Mouse (Mus musculus): Measurements from ENCODE around the gene Usp22.
"Not testable (repeated sequence)": the region's sequence is repeated elsewhere in the genome, so short reads cannot be mapped to it uniquely, and the experiment has no call there.

The Usp22 gene

GRCm38 (mm10) chr11:61174821-61175658 lies at the start of gene Usp22:
Gene Usp22, minus strand, starts transcription at chr11:61175055.
- DNase-seq (ENCODE audit: low spot score in 2 of 2): peak; percentile 98

- DNase-seq (ENCODE audit: low spot score in 2 of 2): no peak
These were observed 49.4 kb upstream of the Usp22 start for GRCm38 (mm10) chr11:61224234-61224744.

- DNase-seq (ENCODE audit: low spot score in 2 of 2): no peak
These were observed 48.3 kb upstream of the Usp22 start for GRCm38 (mm10) chr11:61222971-61223745.

- DNase-seq (ENCODE audit: low spot score in 2 of 2): no peak
These were observed 47.2 kb upstream of the Usp22 start for GRCm38 (mm10) chr11:61222007-61222406.

GRCm38 (mm10) chr11:61220156-61220881 lies 45.5 kb upstream of the Usp22 start:
- DNase-seq (ENCODE audit: low spot score in 2 of 2): peak in 1 of 2 experiments; percentile 15

- no peak for DNase-seq (ENCODE audit: low spot score in 2 of 2)
These were observed 41.1 kb upstream of the Usp22 start for GRCm38 (mm10) chr11:61215936-61216335.

GRCm38 (mm10) chr11:61212102-61212501 lies 37.2 kb upstream of the Usp22 start:
- DNase-seq (ENCODE audit: low spot score in 2 of 2): no peak

- DNase-seq (ENCODE audit: low spot score in 2 of 2): no peak
These were observed 33.5 kb upstream of the Usp22 start for GRCm38 (mm10) chr11:61208316-61208715.

GRCm38 (mm10) chr11:61207487-61208246 lies 32.8 kb upstream of the Usp22 start, which contains the start of gene Aldh3a1:
Gene Aldh3a1, plus strand, starts transcription at chr11:61207537.
- no peak for DNase-seq (ENCODE audit: low spot score in 2 of 2)

- DNase-seq (ENCODE audit: low spot score in 2 of 2): no peak
These were observed 31.3 kb upstream of the Usp22 start for GRCm38 (mm10) chr11:61206136-61206535.

GRCm38 (mm10) chr11:61205167-61205950 lies 30.5 kb upstream of the Usp22 start:
- DNase-seq (ENCODE audit: low spot score in 2 of 2): no peak

GRCm38 (mm10) chr11:61202810-61203209 lies 28.0 kb upstream of the Usp22 start:
- DNase-seq (ENCODE audit: low spot score in 2 of 2): no peak

GRCm38 (mm10) chr11:61202186-61202585 lies 27.3 kb upstream of the Usp22 start:
- DNase-seq (ENCODE audit: low spot score in 2 of 2): no peak

GRCm38 (mm10) chr11:61199620-61200362 lies 24.9 kb upstream of the Usp22 start:
- no peak for DNase-seq (ENCODE audit: low spot score in 2 of 2)

- no peak for DNase-seq (ENCODE audit: low spot score in 2 of 2)
These were observed 23.1 kb upstream of the Usp22 start for GRCm38 (mm10) chr11:61197935-61198334.

- DNase-seq (ENCODE audit: low spot score in 2 of 2): no peak
These were observed 21.9 kb upstream of the Usp22 start for GRCm38 (mm10) chr11:61196616-61197353.

- peak; percentile 72 to 84 for DNase-seq (ENCODE audit: low spot score in 2 of 2)
These were observed 18.5 kb upstream of the Usp22 start for GRCm38 (mm10) chr11:61193392-61193791.

GRCm38 (mm10) chr11:61192779-61193178 lies 17.9 kb upstream of the Usp22 start:
- no peak for DNase-seq (ENCODE audit: low spot score in 2 of 2)

- not testable (repeated sequence) for DNase-seq (ENCODE audit: low spot score in 2 of 2)
These were observed 17.3 kb upstream of the Usp22 start for GRCm38 (mm10) chr11:61192123-61192522.

All from cerebellum, postnatal 4 days (tissue).